Mouse (Mus musculus) midbrain, embryonic 14.5 days (tissue): ENCODE data around the gene Oscar. TPM values are rescaled to one million over a fixed set of nuclear protein-coding genes. Genes with fewer than 3 reads are reported as not detected.

Experiments used
- ATAC-seq: fragments of 200-750 bp; cut with Nextera tagmentation; 2 replicates; pipeline ENCODE4 v1.8.0; 2017; ENCODE audit warnings: moderate number of reproducible peaks, moderate library complexity; ENCODE audit not compliant: low FRiP score, low TSS enrichment
- DNase-seq: peaks from one replicate; pipeline ENCODE4 v3.0.0-alpha.2; 2015
- H3K27ac ChIP-seq: fragments of 300-500 bp; sonication (generic); replicated peaks from 2 replicates; pipeline ENCODE4 v1.5.1; 2014; ENCODE audit warnings: mild to moderate bottlenecking, low read depth, low read length, moderate library complexity
- H3K27me3 ChIP-seq: fragments of 300-500 bp; sonication (generic); 2 replicates; pipeline ENCODE4 v1.6.1; 2014; ENCODE audit warnings: low read length, control low read depth, mixed read lengths; ENCODE audit not compliant: control insufficient read depth, insufficient read depth
- H3K36me3 ChIP-seq: fragments of 300-500 bp; sonication (generic); 2 replicates; pipeline ENCODE4 v1.6.1; 2014; ENCODE audit warnings: low read length, control low read depth; ENCODE audit not compliant: control insufficient read depth, insufficient read depth
- H3K4me1 ChIP-seq: fragments of 300-500 bp; sonication (generic); 2 replicates; pipeline ENCODE4 v1.6.1; 2014; ENCODE audit warnings: mild to moderate bottlenecking, antibody characterized with exemption, low read length, control low read depth; ENCODE audit not compliant: control insufficient read depth, insufficient read depth
- H3K4me2 ChIP-seq: fragments of 300-500 bp; sonication (generic); 2 replicates; pipeline ENCODE4 v1.6.1; 2014; ENCODE audit warnings: mild to moderate bottlenecking, low read length, moderate library complexity
- H3K4me3 ChIP-seq: fragments of 300-500 bp; sonication (generic); replicated peaks from 2 replicates; pipeline ENCODE4 v1.5.1; 2014; ENCODE audit warnings: low read depth, low read length
- H3K9ac ChIP-seq: fragments of 300-500 bp; sonication (generic); replicated peaks from 2 replicates; pipeline ENCODE4 v1.6.1; 2014; ENCODE audit warnings: mild to moderate bottlenecking, low read length, moderate library complexity
- H3K9me3 ChIP-seq: fragments of 300-500 bp; sonication (generic); 2 replicates; pipeline ENCODE4 v1.6.1; 2016; ENCODE audit warnings: low read length, control low read depth, mixed read lengths; ENCODE audit not compliant: control insufficient read depth
- WGBS: fragments of 180-500 bp; shearing (Covaris S2); extraction: QIAGEN DNeasy Blood & Tissue Kit; methylation state at CpG from one replicate; pipeline ENCODE4 v1.1.7; 2014; 5-methylcytosine and 5-hydroxymethylcytosine counted together
- polyA plus RNA-seq: library from polyadenylated mRNA; unstranded; fragments of >200 nt; fragmentation: Nextera tagmentation; extraction: Ambion mirVana; gene quantifications from 2 replicates; pipeline ENCODE4 v1.2.1, GENCODE M21; 2014

Gene Oscar
- polyA plus RNA-seq, 1 experiment from 2014 or later: 0.26 TPM

- Histone ChIP-seq H3K9me3 (no peaks in the 10 kb centered on the region), H3K4me1 (peaks cover 21% of the 10 kb centered on the region), H3K4me2 (peak within 1 kb of the TSS; percentile 81), H3K4me3 (peak within 1 kb of the TSS; percentile 90), H3K27ac (peak within 1 kb of the TSS; percentile 96), H3K9ac (peak within 1 kb of the TSS; percentile 94), H3K27me3 (no peaks in the 10 kb centered on the region), H3K36me3 (peaks cover 18% of the 10 kb centered on the region)
- peak; percentile 98 for ATAC-seq
- peak; percentile 99 for DNase-seq
- WGBS: under 1% methylated on average over 57 of the region's 58 CpGs
Observed at GRCm38 (mm10) chr7:3644672-3645487, 28.9 kb upstream of the Oscar start, which contains the start of gene Cnot3. Cnot3 (plus strand) TSS chr7:3645268.

GRCm38 (mm10) chr7:3644348-3644671 is 28.4 kb upstream of the Oscar start:
- DNase-seq (no peak), ATAC-seq (no peak)
- Histone ChIP-seq H3K4me1 (peaks cover 21% of the 10 kb centered on the region), H3K9me3 (no peaks in the 10 kb centered on the region), H3K9ac (no peak overlapping the region), H3K27me3 (no peaks in the 10 kb centered on the region), H3K4me3 (peak overlapping the region; percentile 90), H3K36me3 (peaks cover 24% of the 10 kb centered on the region), H3K4me2 (peak overlapping the region; percentile 81), H3K27ac (no peak overlapping the region; the same call in 1 of the 2 replicates)
- WGBS: 0% methylated on average over 11 of the region's 11 CpGs

- no peaks in the 10 kb centered on the region for H3K9me3 ChIP-seq
- peak overlapping the region; percentile 90 for H3K4me3 ChIP-seq
- peaks cover 21% of the 10 kb centered on the region for H3K4me1 ChIP-seq
- H3K36me3 ChIP-seq: peaks cover 28% of the 10 kb centered on the region
- no peak overlapping the region; the same call in 1 of the 2 replicates for H3K27ac ChIP-seq
- WGBS: 24% methylated on average over 9 of the region's 9 CpGs
- no peaks in the 10 kb centered on the region for H3K27me3 ChIP-seq
- ATAC-seq (no peak), DNase-seq (no peak)
- peak overlapping the region; percentile 81 for H3K4me2 ChIP-seq
- no peak overlapping the region for H3K9ac ChIP-seq
Observed at GRCm38 (mm10) chr7:3643843-3644242, 27.9 kb upstream of the Oscar start.

GRCm38 (mm10) chr7:3643412-3643811 is 27.5 kb upstream of the Oscar start:
- Histone ChIP-seq H3K9me3 (no peaks in the 10 kb centered on the region), H3K4me3 (no peak overlapping the region), H3K4me1 (peaks cover 21% of the 10 kb centered on the region), H3K27ac (no peak overlapping the region), H3K4me2 (no peak overlapping the region), H3K27me3 (no peaks in the 10 kb centered on the region), H3K9ac (no peak overlapping the region), H3K36me3 (peaks cover 33% of the 10 kb centered on the region)
- no peak for DNase-seq
- 75% methylated on average over 5 of the region's 5 CpGs for WGBS
- no peak for ATAC-seq

GRCm38 (mm10) chr7:3630478-3630815 is 14.5 kb upstream of the Oscar start:
- H3K27me3 ChIP-seq: no peaks in the 10 kb centered on the region
- peak overlapping the region; percentile 77 for H3K9ac ChIP-seq
- H3K9me3 ChIP-seq: no peaks in the 10 kb centered on the region
- H3K4me3 ChIP-seq: peak overlapping the region; percentile 50
- peaks cover 13% of the 10 kb centered on the region for H3K4me1 ChIP-seq
- H3K36me3 ChIP-seq: peaks cover 37% of the 10 kb centered on the region
- H3K27ac ChIP-seq: no peak overlapping the region
- WGBS: 51% methylated on average over 3 of the region's 3 CpGs
- ATAC-seq (no peak), DNase-seq (no peak)
- H3K4me2 ChIP-seq: peak overlapping the region; percentile 98

GRCm38 (mm10) chr7:3629543-3630477 is 13.9 kb upstream of the Oscar start, which contains the start of the genes Tfpt and Prpf31:
Tfpt (minus strand) TSS chr7:3629929.
Prpf31 (plus strand) TSS chr7:3629985.
- peak within 1 kb of the TSS; percentile 98 for H3K4me2 ChIP-seq

GRCm38 (mm10) chr7:3629030-3629429 is 13.1 kb upstream of the Oscar start:
- whole genome bisulfite sequencing: 35% methylated on average over 4 of the region's 4 CpGs
- H3K9ac ChIP-seq: peak overlapping the region; percentile 77
- DNase-seq (no peak), ATAC-seq (peak; percentile 40; the same call in 1 of the 2 replicates)
- H3K36me3 ChIP-seq: peaks cover 27% of the 10 kb centered on the region
- H3K27ac ChIP-seq: 0 out of 2 replicates have a peak overlapping the region, but pooled peaks have one; percentile 71
- peak overlapping the region; percentile 98 for H3K4me2 ChIP-seq
- no peaks in the 10 kb centered on the region for H3K27me3 ChIP-seq
- H3K4me3 ChIP-seq: peak overlapping the region; percentile 50
- no peaks in the 10 kb centered on the region for H3K9me3 ChIP-seq
- H3K4me1 ChIP-seq: peaks cover 13% of the 10 kb centered on the region

More at GRCm38 (mm10) chr7:3629543-3630477, 13.9 kb upstream of the Oscar start, which contains the start of the genes Tfpt and Prpf31:
- Histone ChIP-seq H3K9ac (peak within 1 kb of the TSS; percentile 77), H3K4me3 (peak within 1 kb of the TSS; percentile 50), H3K9me3 (no peaks in the 10 kb centered on the region), H3K27ac (peak within 1 kb of the TSS; percentile 71; the same call in 1 of the 2 replicates), H3K4me1 (peaks cover 13% of the 10 kb centered on the region), H3K36me3 (peaks cover 30% of the 10 kb centered on the region), H3K27me3 (no peaks in the 10 kb centered on the region)
- ATAC-seq (peak; percentile 87), DNase-seq (peak; percentile 98)
- 1% methylated on average over 47 of the region's 47 CpGs for WGBS

GRCm38 (mm10) chr7:3617242-3617995 is 1.5 kb upstream of the Oscar start, which contains the start of gene Ndufa3:
Ndufa3 (plus strand) TSS chr7:3617373.
- 1% methylated on average over 32 of the region's 32 CpGs for WGBS
- H3K9ac ChIP-seq: peak within 1 kb of the TSS; percentile 78
- peak; percentile 96 for DNase-seq
- peaks cover 5% of the 10 kb centered on the region for H3K4me1 ChIP-seq
- peaks cover 28% of the 10 kb centered on the region for H3K36me3 ChIP-seq
- ATAC-seq: peak; percentile 97
- H3K4me2 ChIP-seq: peak within 1 kb of the TSS; percentile 85
- H3K9me3 ChIP-seq: no peaks in the 10 kb centered on the region
- peak within 1 kb of the TSS; percentile 64 for H3K4me3 ChIP-seq
- H3K27me3 ChIP-seq: no peaks in the 10 kb centered on the region
- H3K27ac ChIP-seq: peak within 1 kb of the TSS; percentile 58
